Mouse (Mus musculus) B cell, adult (primary cell): Measurements from ENCODE around the gene Gm17545. TPM values are rescaled to one million over a fixed set of nuclear protein-coding genes. Genes with fewer than 3 reads are reported as not detected.

Experiments
- total RNA-seq: library from RNA; stranded (reverse); gene quantifications from 4 replicates; pipeline ENCODE4 v1.2.4, GENCODE M21; 2023; ENCODE audit not compliant: inconsistent age

The Gm17545 gene
- not detected in 4 replicates for total RNA-seq

GRCm38 (mm10) chr9:22453990-22454389 lies at the start of gene Gm17545:
Gm17545 (plus strand) TSS chr9:22454290.

GRCm38 (mm10) chr9:22411002-22411857 lies 42.9 kb upstream of the Gm17545 start, which contains the start of gene 9530077C05Rik:
9530077C05Rik (plus strand) TSS chr9:22411513.

GRCm38 (mm10) chr9:22469643-22470042 lies 15.6 kb downstream of the Gm17545 start, which contains the start of gene Rp9:
Rp9 (minus strand) TSS chr9:22469743.

GRCm38 (mm10) chr9:22475424-22475868 lies 21.4 kb downstream of the Gm17545 start, which contains the start of gene Bbs9:
Bbs9 (plus strand) TSS chr9:22475715.

Other genes with a start within 250 kb of the Gm17545 start
- 32.3 to 39.4 TPM (median 35.7 TPM) in 4 replicates for gene Zfp809, start 228.6 kb upstream of the Gm17545 start, total RNA-seq
- gene Zfp599, start 194.4 kb upstream of the Gm17545 start, total RNA-seq, result 1.9 to 2.9 TPM (median 2.4 TPM) in 4 replicates
- 11.3 to 16.5 TPM (median 12.5 TPM) in 4 replicates for gene Zfp810, start 146.6 kb upstream of the Gm17545 start, total RNA-seq
- 1.1 to 3.0 TPM (median 2.1 TPM) in 4 replicates for gene Anln, start 65.1 kb upstream of the Gm17545 start, total RNA-seq
- gene 9530077C05Rik, start 42.8 kb upstream of the Gm17545 start, total RNA-seq, result 1.1 to 1.7 TPM (median 1.4 TPM) in 4 replicates
- gene Rp9, start 15.5 kb downstream of the Gm17545 start, total RNA-seq, result 63.6 to 83.4 TPM (median 72.1 TPM) in 4 replicates
- 21.1 to 28.1 TPM (median 24.8 TPM) in 4 replicates for gene Bbs9, start 21.4 kb downstream of the Gm17545 start, total RNA-seq